Mouse (Mus musculus) kidney, adult 2 months (tissue): ENCODE data around the gene Rps6ka4.

Experiments
- CTCF ChIP-seq: fragments of 200-500 bp; conservative IDR thresholded peaks from 2 replicates; pipeline ENCODE4 v1.5.1; 2011; ENCODE audit warnings: low read depth, mild to moderate bottlenecking, control low read depth, low read length, moderate library complexity, mixed read lengths; ENCODE audit not compliant: insufficient read depth, insufficient read length
- POLR2A ChIP-seq: fragments of 200-500 bp; IDR thresholded peaks from one replicate; pipeline ENCODE4 v1.6.1; 2011; ENCODE audit warnings: low read depth, low read length, control low read depth

DNA sequence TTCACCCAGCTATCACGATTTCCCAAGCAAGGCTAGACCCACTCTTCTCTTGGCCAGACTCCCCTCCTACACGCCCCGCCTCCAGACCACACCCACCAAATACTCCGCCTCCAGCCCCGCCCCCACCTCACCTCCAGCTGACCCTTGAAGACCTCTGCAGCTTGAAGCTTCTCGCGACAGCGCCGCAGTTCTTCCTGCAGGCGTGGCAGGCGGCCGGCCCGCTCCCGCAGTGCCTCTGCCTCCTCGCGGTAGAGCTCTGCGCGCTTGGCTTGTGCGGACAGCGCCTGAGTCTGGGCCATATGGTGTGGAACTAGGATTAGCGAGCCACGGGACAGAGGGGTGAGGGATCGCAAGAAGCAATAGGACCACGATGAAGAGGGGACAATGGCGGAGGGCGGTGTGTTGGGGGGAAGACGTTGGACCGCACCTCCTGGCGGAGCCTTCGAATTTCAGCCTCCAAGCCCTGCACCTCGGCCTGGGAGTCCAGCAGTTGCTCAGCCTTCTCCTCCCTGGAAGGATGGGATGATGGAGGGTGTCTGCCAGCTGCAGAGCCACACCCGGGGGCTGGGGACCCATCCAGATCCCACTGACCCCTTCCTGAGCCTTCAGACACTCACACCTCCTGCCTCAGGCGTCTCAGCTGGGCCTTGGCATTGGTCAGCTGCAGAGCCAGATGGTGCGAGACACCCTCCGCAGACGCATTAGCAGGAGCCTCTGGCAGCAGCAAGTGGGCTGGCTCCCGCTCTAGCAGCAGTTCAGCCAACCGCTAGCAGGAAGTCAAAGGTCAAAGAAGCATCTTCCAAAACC, 15.0 kb upstream of the Rps6ka4 start:
- TF ChIP-seq POLR2A (no peak), CTCF (no peak)
